Mouse (Mus musculus): ENCODE results near the gene Kmt2b.
A peak's percentile ranks its signal among the peaks of the same experiment; 100 is the strongest.

Gene Kmt2b

DNA sequence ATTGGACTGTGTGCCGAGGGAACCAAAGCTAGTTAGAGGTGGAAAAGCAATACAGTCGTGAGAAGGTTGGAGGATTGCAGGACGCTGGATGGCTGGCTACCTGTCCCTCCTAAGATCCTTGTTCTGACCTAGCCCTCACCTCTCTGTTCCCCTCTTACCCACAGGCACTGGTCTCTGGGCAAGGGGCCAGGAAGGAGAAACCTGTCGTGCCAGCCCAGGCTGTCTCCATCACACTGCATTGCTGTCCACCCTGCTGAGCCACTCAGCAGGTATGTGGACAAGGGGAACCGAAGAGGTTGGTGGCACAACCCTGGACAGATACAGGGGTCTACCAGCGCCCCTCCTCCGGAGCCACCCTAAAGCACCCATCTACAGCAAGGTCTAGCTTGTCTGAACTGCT, 12.1 kb upstream of the Kmt2b start:
- DNase-seq (ENCODE audit: low read depth, low spot score), result no peak

- no peak for DNase-seq (ENCODE audit: low read depth, low spot score)
Observed at GRCm38 (mm10) chr7:30599933-30600353, 11.4 kb upstream of the Kmt2b start.

- DNase-seq (ENCODE audit: low read depth, low spot score), result no peak
Observed at GRCm38 (mm10) chr7:30598786-30599185, 10.3 kb upstream of the Kmt2b start, which contains the start of gene Zbtb32. Gene Zbtb32 (minus strand): TSS chr7:30598909.

GRCm38 (mm10) chr7:30596811-30597210, 8.3 kb upstream of the Kmt2b start:
- DNase-seq (ENCODE audit: low read depth, low spot score), result no peak

DNA sequence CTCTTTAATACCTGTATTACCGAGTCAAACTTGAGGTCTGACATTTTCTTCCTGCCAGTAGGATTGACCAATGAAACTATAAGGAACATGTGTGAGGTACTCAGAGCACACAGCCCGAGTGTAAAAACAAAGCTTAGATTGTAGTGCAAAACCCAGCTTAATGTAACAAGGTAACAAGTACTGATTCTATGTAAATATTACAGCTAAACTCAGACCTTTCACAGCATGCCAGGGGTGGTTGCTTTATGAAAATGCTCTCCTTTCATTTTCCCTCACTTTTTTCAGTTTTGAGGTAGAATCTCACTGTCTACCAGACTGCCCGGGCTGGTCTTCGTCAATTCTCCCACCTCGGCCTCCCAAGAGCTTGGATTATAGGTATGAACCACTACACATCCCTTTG, 7.6 kb upstream of the Kmt2b start:
- DNase-seq (ENCODE audit: low read depth, low spot score), result no peak

- no peak for DNase-seq (ENCODE audit: low read depth, low spot score)
Observed at GRCm38 (mm10) chr7:30594510-30595024, 6.0 kb upstream of the Kmt2b start.

GRCm38 (mm10) chr7:30593579-30594509, 5.3 kb upstream of the Kmt2b start:
- DNase-seq (ENCODE audit: low read depth, low spot score), result no peak

DNA sequence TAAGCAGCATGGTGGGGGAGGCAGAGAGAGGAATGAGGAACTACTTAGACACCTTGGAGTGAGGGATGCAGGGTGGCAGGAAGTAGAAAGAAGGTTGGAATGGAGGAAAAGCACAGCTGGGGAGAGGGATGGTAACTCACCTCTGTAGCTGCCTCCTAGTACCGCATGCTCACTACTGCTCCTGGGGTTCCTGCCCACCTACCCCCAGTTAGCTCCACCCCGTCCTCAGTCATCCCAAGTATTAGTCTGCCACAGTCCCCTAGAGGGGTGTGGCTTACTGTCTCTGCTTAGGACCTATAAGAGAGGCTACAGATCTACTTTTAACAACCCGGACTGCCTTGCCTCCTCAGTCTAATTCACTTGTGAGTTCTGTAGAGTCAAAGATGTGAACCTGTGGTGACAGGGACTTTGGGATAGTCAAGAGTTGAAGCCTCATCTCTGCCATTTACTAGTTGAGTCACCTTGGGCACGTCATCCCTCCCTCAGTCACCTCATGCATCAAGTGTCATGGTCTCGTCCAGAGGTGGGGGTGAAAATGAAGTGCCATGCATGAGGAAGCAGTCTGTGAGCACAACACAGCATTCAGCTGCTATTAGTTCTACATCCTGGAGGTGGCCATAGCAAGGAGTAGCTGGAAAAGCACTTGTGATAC, 4.4 kb upstream of the Kmt2b start:
- no peak for DNase-seq (ENCODE audit: low read depth, low spot score)

DNA sequence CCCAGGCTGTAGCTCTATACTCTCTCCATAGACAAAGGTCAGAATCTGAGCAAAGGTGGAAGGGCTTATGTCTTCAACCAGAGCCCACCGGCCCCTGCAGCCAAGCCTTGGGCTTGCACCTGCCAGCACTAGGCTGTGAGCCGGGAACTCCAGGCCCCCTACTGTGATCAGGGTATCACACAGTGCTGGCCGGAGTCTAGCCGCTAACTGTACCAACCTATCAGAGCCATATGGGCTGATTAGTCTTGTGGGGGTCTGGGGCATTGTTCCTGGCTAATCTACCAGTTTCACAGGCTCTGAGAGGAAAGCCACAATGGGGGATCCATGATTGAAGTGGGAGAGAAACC, 3.1 kb upstream of the Kmt2b start:
- no peak for DNase-seq (ENCODE audit: low read depth, low spot score)

DNA sequence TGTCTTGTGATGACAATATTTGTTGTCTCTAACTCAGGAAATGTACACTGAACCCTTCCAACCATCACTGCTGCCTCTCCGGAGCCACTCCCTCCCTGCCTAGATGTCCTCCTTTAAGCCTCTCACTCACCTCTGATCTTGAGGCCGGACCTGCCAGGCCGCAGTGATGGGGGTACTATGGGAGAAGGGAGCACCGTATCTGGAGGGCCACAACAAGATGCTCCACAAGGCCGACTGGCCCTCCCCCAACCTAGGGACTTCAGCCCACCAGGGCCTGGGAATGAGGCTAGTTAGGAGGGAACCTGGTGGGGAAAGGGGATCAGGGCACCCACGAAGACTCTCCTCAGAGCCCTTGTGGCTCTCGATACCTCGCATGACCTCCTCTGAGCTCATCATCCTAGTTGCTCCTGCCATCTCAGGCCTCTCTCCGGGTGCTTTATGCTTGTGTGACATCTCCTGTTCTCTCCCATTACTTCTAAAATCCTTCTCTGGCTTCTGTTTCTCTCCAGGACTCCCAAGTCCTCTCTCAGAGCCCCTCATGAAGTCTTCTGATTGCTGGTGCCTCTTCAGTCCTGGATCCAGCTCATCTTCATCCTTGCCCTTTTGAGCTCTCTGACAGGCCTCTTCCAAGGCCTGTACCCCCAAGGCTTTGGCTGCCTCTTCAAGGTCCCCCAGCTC, 2.5 kb upstream of the Kmt2b start:
- no peak for DNase-seq (ENCODE audit: low read depth, low spot score)

DNA sequence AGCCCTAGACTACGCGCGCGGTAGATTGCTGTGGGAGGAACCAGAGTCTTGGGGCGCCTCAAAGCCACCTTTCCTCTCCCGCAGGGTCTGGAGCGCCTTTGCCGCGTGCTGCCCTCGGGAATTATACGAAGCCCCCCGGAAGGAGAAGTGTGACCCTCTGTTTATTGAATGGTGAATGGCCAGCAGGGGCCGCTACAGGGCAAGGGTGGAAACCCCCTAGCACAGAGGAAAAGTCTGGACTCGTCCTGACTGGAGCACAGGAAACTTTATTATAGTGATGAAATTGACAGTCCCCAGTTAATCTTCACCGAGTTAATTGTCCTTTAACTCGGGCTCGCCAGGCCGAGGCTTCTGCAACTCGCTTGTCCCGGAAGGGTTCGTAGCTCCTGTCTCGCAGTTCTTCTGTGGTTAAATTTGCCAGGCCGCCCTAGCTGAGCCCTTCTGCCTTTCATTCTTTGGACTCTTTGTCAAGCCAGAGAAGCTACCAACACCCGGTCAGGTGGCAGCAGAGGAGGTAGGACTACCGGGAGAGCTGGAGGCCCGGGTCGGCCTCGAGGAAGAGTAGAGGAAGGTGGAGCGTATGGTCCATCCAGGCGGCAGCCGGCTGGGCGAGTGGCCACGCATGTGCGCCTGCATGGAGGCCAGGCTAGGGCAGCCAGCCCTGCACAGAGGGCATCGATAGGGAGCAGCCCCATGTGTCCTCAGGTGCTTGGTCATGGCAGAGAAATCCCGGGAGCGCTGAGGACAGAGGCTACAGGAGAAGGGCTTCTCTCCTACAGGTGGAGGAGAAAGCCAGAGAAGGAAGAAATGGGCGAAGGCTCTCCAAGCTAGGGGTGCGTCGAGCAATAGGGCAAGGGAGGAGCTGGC, 1.1 kb upstream of the Kmt2b start:
- peak; percentile 81 for DNase-seq (ENCODE audit: low read depth, low spot score)

DNA sequence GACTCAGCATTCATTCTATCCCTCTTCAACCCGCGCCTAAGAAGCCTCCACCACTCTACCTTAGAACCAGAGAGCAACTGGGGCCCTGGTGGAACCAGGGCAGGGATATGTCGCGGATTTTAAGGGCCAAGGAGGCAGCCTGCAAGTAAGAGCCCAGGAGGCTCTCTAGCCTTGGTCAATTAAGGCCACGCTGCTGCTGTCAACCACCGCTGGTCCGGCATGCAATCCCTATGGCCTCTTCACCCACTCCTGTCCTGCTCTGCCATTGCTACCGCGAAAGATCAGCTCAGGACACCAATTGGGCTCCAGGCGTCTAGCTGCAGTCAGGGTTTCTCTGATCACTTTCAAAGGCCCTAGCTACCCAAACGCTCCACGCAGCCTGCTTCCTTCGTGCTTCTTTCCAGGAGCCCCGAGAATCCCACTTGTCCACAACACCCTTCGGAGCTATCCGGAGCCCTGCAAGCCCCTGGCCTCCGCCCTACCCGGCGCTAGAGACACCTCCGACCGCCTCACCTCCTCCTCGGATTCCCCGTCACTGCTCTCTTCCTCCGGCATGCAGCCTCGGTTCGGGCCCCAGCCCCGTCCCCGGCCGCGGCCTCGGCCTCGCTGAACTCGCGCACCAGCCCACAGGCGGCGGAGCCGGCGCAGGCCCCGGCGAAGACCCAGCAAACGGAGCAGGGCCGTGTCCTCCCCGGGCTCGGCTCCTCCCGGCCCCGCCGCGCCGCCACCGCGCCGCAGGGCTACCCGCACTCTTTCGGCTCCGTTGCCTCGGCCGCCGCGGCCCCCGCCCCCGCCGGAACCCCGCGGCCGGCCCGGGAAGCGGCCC, 471 bp downstream of the Kmt2b start:
- DNase-seq (ENCODE audit: low read depth, low spot score), result peak; percentile 35

GRCm38 (mm10) chr7:30586455-30587020, 2.0 kb downstream of the Kmt2b start:
- DNase-seq (ENCODE audit: low read depth, low spot score), result no peak

DNA sequence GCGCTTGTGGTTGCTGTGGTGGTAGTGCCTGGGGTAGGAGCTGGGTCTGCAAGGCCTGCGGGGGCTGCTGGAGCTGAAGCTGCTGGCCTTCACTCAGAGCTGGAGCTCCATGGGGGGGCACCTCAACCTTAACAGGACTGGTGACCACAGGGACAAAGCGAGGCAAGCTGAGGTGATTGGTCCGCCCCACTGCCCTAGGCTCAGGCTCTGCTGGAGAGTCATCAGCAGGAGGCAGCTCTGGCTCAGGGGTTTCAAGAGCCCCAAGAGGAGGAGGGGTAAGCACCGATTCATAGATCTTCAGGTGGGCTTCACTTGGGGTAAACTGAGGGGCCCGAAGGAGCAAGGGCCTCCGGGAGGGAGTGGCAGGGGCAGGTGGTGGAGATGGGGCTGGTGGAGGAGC, 3.4 kb downstream of the Kmt2b start:
- no peak for DNase-seq (ENCODE audit: low read depth, low spot score)

DNA sequence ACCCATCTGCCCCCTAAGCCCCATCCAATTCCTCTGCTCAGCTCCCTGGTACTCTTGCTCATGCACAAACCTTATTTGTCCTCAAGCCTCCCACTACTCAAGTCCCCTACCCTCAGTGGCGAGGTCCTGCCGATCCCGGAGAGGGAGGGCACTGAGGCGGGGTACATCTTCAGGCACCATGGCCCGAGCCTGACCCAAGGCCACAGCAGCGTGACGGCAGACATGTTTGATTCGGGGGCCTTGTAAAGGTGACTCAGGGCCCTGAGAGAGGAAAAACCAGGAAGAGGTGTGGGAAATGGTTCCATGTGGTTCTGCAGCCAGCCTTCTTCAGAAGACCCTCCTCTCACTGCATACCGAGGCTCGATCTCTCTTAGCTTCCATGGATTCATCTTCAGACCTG, 4.2 kb downstream of the Kmt2b start:
- DNase-seq (ENCODE audit: low read depth, low spot score), result no peak

DNA sequence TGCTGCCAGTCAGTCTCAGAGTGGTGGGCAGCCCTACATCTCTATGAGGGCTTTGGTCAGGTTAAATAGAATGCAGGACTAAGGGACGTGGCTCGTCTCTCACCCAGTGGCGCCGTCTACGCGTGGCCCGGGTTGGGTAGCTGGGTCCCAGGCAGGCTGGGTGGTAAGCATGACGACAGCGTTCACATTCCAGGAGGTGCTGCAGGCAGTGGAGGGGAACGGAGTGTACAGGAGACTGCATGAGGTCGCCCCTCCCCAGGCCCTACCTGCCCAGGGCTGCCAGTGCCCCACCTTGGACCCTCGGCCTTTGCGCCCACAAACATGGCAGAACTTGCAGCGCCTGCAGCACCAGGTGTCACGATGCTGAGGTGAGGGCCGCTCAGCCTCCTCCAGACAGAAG, 7.0 kb downstream of the Kmt2b start:
- DNase-seq (ENCODE audit: low read depth, low spot score), result no peak

GRCm38 (mm10) chr7:30579950-30580349, 8.6 kb downstream of the Kmt2b start:
- DNase-seq (ENCODE audit: low read depth, low spot score), result no peak

- DNase-seq (ENCODE audit: low read depth, low spot score), result no peak
Observed at GRCm38 (mm10) chr7:30572969-30573368, 15.6 kb downstream of the Kmt2b start.

DNA sequence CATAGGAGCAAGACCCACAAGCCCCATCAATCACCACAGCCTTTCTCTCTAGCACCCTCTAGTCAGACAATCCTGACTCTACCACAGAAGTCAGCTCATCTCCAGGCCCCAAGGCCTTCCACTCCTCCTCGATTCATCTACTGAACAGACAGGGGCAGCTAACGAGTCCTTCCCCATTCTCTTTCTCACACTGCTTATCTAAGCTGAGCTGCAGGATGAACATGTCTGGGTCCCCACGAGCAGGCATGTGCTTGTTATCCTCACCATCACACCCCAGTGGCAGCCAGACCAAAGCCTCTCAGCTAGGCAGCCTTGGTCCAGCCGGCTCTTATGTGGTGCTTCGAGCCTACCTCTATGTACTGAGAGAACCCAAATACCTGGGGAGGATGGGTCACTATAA, 16.1 kb downstream of the Kmt2b start:
- DNase-seq (ENCODE audit: low read depth, low spot score), result no peak

- DNase-seq (ENCODE audit: low read depth, low spot score), result no peak
Observed at GRCm38 (mm10) chr7:30567555-30567954, 21.0 kb downstream of the Kmt2b start.
